Mouse (Mus musculus) forebrain, embryonic 10.5 days (tissue): ENCODE data around the gene Arih2. TPM values are rescaled to one million over a fixed set of nuclear protein-coding genes. Genes with fewer than 3 reads are reported as not detected.
"Not testable (repeated sequence)": the region's sequence is repeated elsewhere in the genome, so short reads cannot be mapped to it uniquely, and the experiment has no call there.

Source experiments
- DNase-seq: peaks from one replicate; pipeline ENCODE4 v3.0.0-alpha.2; 2017; ENCODE audit warnings: low spot score; ENCODE audit errors: extremely low spot score
- H3K27ac ChIP-seq: fragments of 300-500 bp; sonication (generic); 2 replicates; pipeline ENCODE4 v1.5.1; 2016; ENCODE audit warnings: mild to moderate bottlenecking
- H3K27me3 ChIP-seq: fragments of 300-500 bp; sonication (generic); 2 replicates; pipeline ENCODE4 v1.6.1; 2016; ENCODE audit warnings: mild to moderate bottlenecking; ENCODE audit not compliant: poor library complexity, severe bottlenecking
- H3K36me3 ChIP-seq: fragments of 300-500 bp; sonication (generic); replicated peaks from 2 replicates; pipeline ENCODE4 v1.6.1; 2016; ENCODE audit warnings: mild to moderate bottlenecking, moderate library complexity
- H3K4me1 ChIP-seq: fragments of 300-500 bp; sonication (generic); 2 replicates; pipeline ENCODE4 v1.6.1; 2016
- H3K4me3 ChIP-seq: fragments of 300-500 bp; sonication (generic); 2 replicates; pipeline ENCODE4 v1.5.1; 2016; ENCODE audit warnings: mild to moderate bottlenecking, moderate library complexity
- H3K9me3 ChIP-seq: fragments of 300-500 bp; sonication (generic); 2 replicates; pipeline ENCODE4 v1.6.1; 2016; ENCODE audit warnings: mild to moderate bottlenecking, moderate library complexity
- WGBS: fragments of 180-500 bp; shearing (Covaris S2); methylation state at CpG from one replicate; pipeline ENCODE4 v1.1.7; 2016; 5-methylcytosine and 5-hydroxymethylcytosine counted together
- polyA plus RNA-seq: library from polyadenylated mRNA; unstranded; fragments of >200 nt; fragmentation: Nextera tagmentation; extraction: Ambion mirVana; gene quantifications from 2 replicates; pipeline ENCODE4 v1.2.1, GENCODE M21; 2016

Arih2 gene
- polyA plus RNA-seq, 1 experiment from 2014 or later = 64.1 TPM

- H3K27ac ChIP-seq = no peak overlapping the region
- no peak for DNase-seq
- H3K4me3 ChIP-seq = no peak overlapping the region
- peaks cover 22% of the 10 kb centered on the region for H3K27me3 ChIP-seq
- WGBS = 63% methylated on average over 4 of the region's 4 CpGs
- H3K4me1 ChIP-seq = peaks cover 33% of the 10 kb centered on the region
- H3K9me3 ChIP-seq = no peaks in the 10 kb centered on the region
- peaks cover 24% of the 10 kb centered on the region for H3K36me3 ChIP-seq
These were observed 37.3 kb upstream of the Arih2 start for GRCm38 (mm10) chr9:108686475-108686887.

GRCm38 (mm10) chr9:108680026-108680425 lies 30.8 kb upstream of the Arih2 start:
- Histone ChIP-seq H3K4me3 (no peak overlapping the region), H3K4me1 (no peaks in the 10 kb centered on the region), H3K9me3 (no peaks in the 10 kb centered on the region), H3K36me3 (peaks cover 43% of the 10 kb centered on the region), H3K27me3 (no peaks in the 10 kb centered on the region), H3K27ac (no peak overlapping the region)
- WGBS = 94% methylated on average over 15 of the region's 15 CpGs
- no peak for DNase-seq

GRCm38 (mm10) chr9:108673151-108673550 lies 24.0 kb upstream of the Arih2 start:
- no peaks in the 10 kb centered on the region for H3K27me3 ChIP-seq
- peaks cover 49% of the 10 kb centered on the region for H3K36me3 ChIP-seq
- no peak overlapping the region for H3K4me3 ChIP-seq
- H3K9me3 ChIP-seq = no peaks in the 10 kb centered on the region
- DNase-seq = no peak
- no peaks in the 10 kb centered on the region for H3K4me1 ChIP-seq
- WGBS = 49% methylated on average over 2 of the region's 2 CpGs
- no peak overlapping the region for H3K27ac ChIP-seq

GRCm38 (mm10) chr9:108669875-108670274 lies 20.7 kb upstream of the Arih2 start:
- Histone ChIP-seq H3K36me3 (peaks cover 43% of the 10 kb centered on the region), H3K27me3 (no peaks in the 10 kb centered on the region), H3K9me3 (no peaks in the 10 kb centered on the region), H3K27ac (no peak overlapping the region), H3K4me1 (no peaks in the 10 kb centered on the region), H3K4me3 (no peak overlapping the region)
- WGBS = 58% methylated on average over 8 of the region's 8 CpGs
- no peak for DNase-seq

- no peaks in the 10 kb centered on the region for H3K36me3 ChIP-seq
- DNase-seq = no peak
- H3K27ac ChIP-seq = 0 out of 2 replicates have a peak overlapping the region, but pooled peaks have one; percentile 83
- H3K4me3 ChIP-seq = peak overlapping the region; percentile 77
- H3K27me3 ChIP-seq = no peaks in the 10 kb centered on the region
- H3K4me1 ChIP-seq = peaks cover 18% of the 10 kb centered on the region
- no peaks in the 10 kb centered on the region for H3K9me3 ChIP-seq
- 54% methylated on average over 6 of the region's 6 CpGs for WGBS
These were observed 13.5 kb upstream of the Arih2 start for GRCm38 (mm10) chr9:108662660-108663059.

- Histone ChIP-seq H3K36me3 (no peaks in the 10 kb centered on the region), H3K27ac (peak within 1 kb of the TSS; percentile 83), H3K9me3 (no peaks in the 10 kb centered on the region), H3K4me3 (peak within 1 kb of the TSS; percentile 77), H3K4me1 (peaks cover 18% of the 10 kb centered on the region), H3K27me3 (no peaks in the 10 kb centered on the region)
- DNase-seq = peak; percentile 83
- WGBS = 3% methylated on average over 33 of the region's 37 CpGs
These were observed 12.8 kb upstream of the Arih2 start, which contains the start of gene Slc25a20 for GRCm38 (mm10) chr9:108661677-108662612. Gene Slc25a20, plus strand, starts transcription at chr9:108662088.

- not testable (repeated sequence) for H3K4me3 ChIP-seq, DNase-seq, H3K27ac ChIP-seq, H3K9me3 ChIP-seq, H3K36me3 ChIP-seq, H3K27me3 ChIP-seq, H3K4me1 ChIP-seq
- WGBS = 89% methylated on average over 7 of the region's 7 CpGs
These were observed 6.7 kb upstream of the Arih2 start for GRCm38 (mm10) chr9:108655865-108656264.

GRCm38 (mm10) chr9:108654566-108655464 lies 5.6 kb upstream of the Arih2 start:
- no peak for DNase-seq
- no peaks in the 10 kb centered on the region for H3K36me3 ChIP-seq
- no peak overlapping the region for H3K4me3 ChIP-seq
- H3K9me3 ChIP-seq = no peaks in the 10 kb centered on the region
- H3K4me1 ChIP-seq = peaks cover 4% of the 10 kb centered on the region
- no peak overlapping the region for H3K27ac ChIP-seq
- H3K27me3 ChIP-seq = no peaks in the 10 kb centered on the region
- 78% methylated on average over 10 of the region's 10 CpGs for WGBS

- no peaks in the 10 kb centered on the region for H3K27me3 ChIP-seq
- H3K9me3 ChIP-seq = no peaks in the 10 kb centered on the region
- peak overlapping the region; percentile 91 for H3K27ac ChIP-seq
- peak overlapping the region; percentile 89 for H3K4me3 ChIP-seq
- no peak for DNase-seq
- H3K36me3 ChIP-seq = peaks cover 4% of the 10 kb centered on the region; the same call in 1 of the 2 replicates
- WGBS = 36% methylated on average over 29 of the region's 29 CpGs
- peaks cover 26% of the 10 kb centered on the region for H3K4me1 ChIP-seq
These were observed 615 bp upstream of the Arih2 start for GRCm38 (mm10) chr9:108649561-108650440.

- peak overlapping the region; percentile 91 for H3K27ac ChIP-seq
- DNase-seq = no peak
- 52% methylated on average over 10 of the region's 10 CpGs for WGBS
- peaks cover 26% of the 10 kb centered on the region for H3K4me1 ChIP-seq
- H3K4me3 ChIP-seq = peak overlapping the region; percentile 89
- H3K27me3 ChIP-seq = no peaks in the 10 kb centered on the region
- peaks cover 18% of the 10 kb centered on the region for H3K36me3 ChIP-seq
- no peaks in the 10 kb centered on the region for H3K9me3 ChIP-seq
These were observed 1.0 kb downstream of the Arih2 start for GRCm38 (mm10) chr9:108648166-108648565.

- no peaks in the 10 kb centered on the region for H3K27me3 ChIP-seq
- peaks cover 88% of the 10 kb centered on the region for H3K36me3 ChIP-seq
These were observed 9.4 kb downstream of the Arih2 start for GRCm38 (mm10) chr9:108639825-108640224.

GRCm38 (mm10) chr9:108635415-108635814 lies 13.8 kb downstream of the Arih2 start:
- peaks cover 76% of the 10 kb centered on the region for H3K36me3 ChIP-seq

More at GRCm38 (mm10) chr9:108639825-108640224, 9.4 kb downstream of the Arih2 start:
- WGBS = 98% methylated on average over 2 of the region's 2 CpGs
- Histone ChIP-seq H3K4me3 (no peak overlapping the region), H3K9me3 (no peaks in the 10 kb centered on the region), H3K27ac (no peak overlapping the region), H3K4me1 (no peaks in the 10 kb centered on the region)
- no peak for DNase-seq

More at GRCm38 (mm10) chr9:108635415-108635814, 13.8 kb downstream of the Arih2 start:
- DNase-seq = no peak
- Histone ChIP-seq H3K4me3 (no peak overlapping the region), H3K9me3 (no peaks in the 10 kb centered on the region), H3K27ac (no peak overlapping the region), H3K4me1 (no peaks in the 10 kb centered on the region), H3K27me3 (no peaks in the 10 kb centered on the region)
- WGBS = 81% methylated on average over 2 of the region's 2 CpGs
